Mouse (Mus musculus) intestine, postnatal 0 days (tissue): Measurements from ENCODE around the gene Prom2. TPM values are rescaled to one million over a fixed set of nuclear protein-coding genes. Genes with fewer than 3 reads are reported as not detected.

Experiments
- ATAC-seq: fragments of 200-750 bp; cut with Nextera tagmentation; 2 replicates; pipeline ENCODE4 v1.8.0; 2017; ENCODE audit warnings: mild to moderate bottlenecking, moderate TSS enrichment, moderate library complexity
- H3K27ac ChIP-seq: fragments of 300-500 bp; sonication (generic); 2 replicates; pipeline ENCODE4 v1.5.1; 2014; ENCODE audit warnings: mild to moderate bottlenecking, low read depth, low read length, moderate library complexity
- H3K27me3 ChIP-seq: fragments of 300-500 bp; sonication (generic); replicated peaks from 2 replicates; pipeline ENCODE4 v1.6.1; 2014; ENCODE audit warnings: low read length, mixed read lengths; ENCODE audit not compliant: control insufficient read depth, insufficient read depth
- H3K36me3 ChIP-seq: fragments of 300-500 bp; sonication (generic); 2 replicates; pipeline ENCODE4 v1.6.1; 2014; ENCODE audit warnings: mild to moderate bottlenecking, moderate library complexity; ENCODE audit not compliant: control insufficient read depth, insufficient read depth
- H3K4me1 ChIP-seq: fragments of 300-500 bp; sonication (generic); replicated peaks from 2 replicates; pipeline ENCODE4 v1.6.1; 2014; ENCODE audit warnings: antibody characterized with exemption, low read length, mixed read lengths; ENCODE audit not compliant: control insufficient read depth, insufficient read depth
- H3K4me2 ChIP-seq: fragments of 300-500 bp; sonication (generic); replicated peaks from 2 replicates; pipeline ENCODE4 v1.6.1; 2014; ENCODE audit warnings: low read depth, mild to moderate bottlenecking, moderate library complexity
- H3K4me3 ChIP-seq: fragments of 300-500 bp; sonication (generic); 2 replicates; pipeline ENCODE4 v1.5.1; 2014; ENCODE audit warnings: low read depth, low read length
- H3K9ac ChIP-seq: fragments of 300-500 bp; sonication (generic); 2 replicates; pipeline ENCODE4 v1.6.1; 2014; ENCODE audit warnings: mild to moderate bottlenecking, low read depth, low read length
- H3K9me3 ChIP-seq: fragments of 300-500 bp; sonication (generic); 2 replicates; pipeline ENCODE4 v1.6.1; 2016; ENCODE audit warnings: mixed run types; ENCODE audit not compliant: control insufficient read depth
- CTCF ChIP-seq: sonication (generic); IDR thresholded peaks from 2 replicates; pipeline ENCODE4 v1.5.1; 2016; ENCODE audit warnings: low read depth, mild to moderate bottlenecking, control low read depth, antibody characterized with exemption, moderate library complexity
- WGBS: fragments of 180-500 bp; shearing (Covaris S2); extraction: QIAGEN DNeasy Blood & Tissue Kit; methylation state at CpG from one replicate; pipeline ENCODE4 v1.1.7; 2014; 5-methylcytosine and 5-hydroxymethylcytosine counted together
- polyA plus RNA-seq: library from polyadenylated mRNA; unstranded; fragments of >200 nt; fragmentation: Nextera tagmentation; extraction: Ambion mirVana; gene quantifications from 2 replicates; pipeline ENCODE4 v1.2.1, GENCODE M21; 2015

Gene Prom2
- polyA plus RNA-seq, 1 experiment from 2014 or later: 0.04 TPM

DNA sequence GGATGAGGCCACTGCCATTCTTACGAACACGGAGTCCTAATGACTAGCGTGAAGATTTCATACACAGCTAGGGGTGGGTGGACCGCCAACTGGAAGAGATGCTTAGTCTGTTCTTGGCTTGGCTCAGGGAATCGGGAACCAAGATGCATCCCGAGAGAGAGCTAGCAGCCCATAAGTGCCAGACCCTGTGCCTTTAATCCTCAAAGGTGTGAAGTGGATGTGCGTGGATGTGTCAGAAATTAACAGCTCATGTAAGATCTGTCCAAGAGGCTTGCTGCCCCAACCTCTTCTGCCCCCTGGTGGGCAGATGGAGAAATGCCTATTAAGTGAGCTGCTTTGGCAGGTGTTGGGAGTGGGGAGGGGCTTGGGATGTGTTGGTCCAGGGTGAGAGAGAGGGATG lies 40.2 kb downstream of the Prom2 start:
- H3K36me3 ChIP-seq: no peaks in the 10 kb centered on the region
- H3K27ac ChIP-seq: no peak overlapping the region
- H3K9ac ChIP-seq: no peak overlapping the region
- H3K27me3 ChIP-seq: no peaks in the 10 kb centered on the region; the same call in 1 of the 2 replicates
- H3K4me2 ChIP-seq: no peak overlapping the region
- TF ChIP-seq CTCF: peak; percentile 93
- no peaks in the 10 kb centered on the region for H3K9me3 ChIP-seq
- 42% methylated on average over 7 of the region's 7 CpGs for WGBS
- no peaks in the 10 kb centered on the region for H3K4me1 ChIP-seq
- no peak for ATAC-seq
- H3K4me3 ChIP-seq: no peak overlapping the region

DNA sequence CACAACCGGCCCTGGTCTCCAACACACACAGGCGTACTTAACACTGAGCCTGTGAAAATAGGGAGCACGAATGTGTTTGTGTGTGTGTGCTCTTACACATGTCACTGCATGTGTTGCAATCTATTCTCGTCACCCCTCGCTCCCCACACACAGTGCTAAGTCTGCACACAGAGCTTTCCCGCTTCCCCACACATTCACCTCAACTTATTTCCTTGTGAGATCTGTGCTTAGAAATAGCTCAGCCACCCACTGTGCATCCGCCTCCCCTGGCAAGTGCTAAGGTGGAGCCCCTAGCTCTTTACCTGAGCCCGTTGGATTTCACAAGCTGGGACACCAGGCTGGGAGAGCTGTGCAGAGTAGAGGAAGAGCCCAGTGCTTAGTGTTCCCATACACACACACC lies 42.5 kb downstream of the Prom2 start:
- Histone ChIP-seq H3K36me3 (no peaks in the 10 kb centered on the region), H3K9ac (no peak overlapping the region), H3K4me3 (no peak overlapping the region), H3K27ac (no peak overlapping the region), H3K27me3 (no peaks in the 10 kb centered on the region), H3K4me2 (no peak overlapping the region), H3K4me1 (no peaks in the 10 kb centered on the region), H3K9me3 (no peaks in the 10 kb centered on the region)
- 75% methylated on average over 8 of the region's 8 CpGs for WGBS
- no peak for TF ChIP-seq CTCF
- ATAC-seq: no peak

DNA sequence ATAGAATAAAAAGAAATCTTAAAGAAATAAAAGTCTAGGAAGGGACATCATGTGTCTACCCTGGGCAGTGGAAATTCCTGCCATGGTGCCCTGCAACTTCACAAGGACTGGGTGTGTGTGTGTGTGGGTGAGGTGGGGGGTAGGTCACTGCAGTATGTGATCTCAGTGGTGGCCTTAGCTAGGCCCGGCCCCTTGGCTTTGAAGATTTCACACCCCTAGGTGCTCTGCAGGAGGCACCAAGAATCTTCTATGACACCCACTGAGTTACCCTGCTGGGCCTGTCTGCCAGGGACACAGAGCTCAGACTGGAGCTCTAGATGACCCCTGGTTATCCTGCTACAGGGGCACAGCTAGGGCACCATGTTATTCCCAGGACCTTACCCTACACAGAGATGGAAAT lies 44.9 kb downstream of the Prom2 start:
- no peaks in the 10 kb centered on the region for H3K9me3 ChIP-seq
- 47% methylated on average over 1 of the region's 1 CpGs for WGBS
- no peaks in the 10 kb centered on the region for H3K27me3 ChIP-seq
- H3K4me2 ChIP-seq: no peak overlapping the region
- no peak overlapping the region for H3K27ac ChIP-seq
- no peaks in the 10 kb centered on the region for H3K4me1 ChIP-seq
- no peak overlapping the region for H3K9ac ChIP-seq
- ATAC-seq: no peak
- no peak for TF ChIP-seq CTCF
- no peaks in the 10 kb centered on the region for H3K36me3 ChIP-seq
- no peak overlapping the region for H3K4me3 ChIP-seq

DNA sequence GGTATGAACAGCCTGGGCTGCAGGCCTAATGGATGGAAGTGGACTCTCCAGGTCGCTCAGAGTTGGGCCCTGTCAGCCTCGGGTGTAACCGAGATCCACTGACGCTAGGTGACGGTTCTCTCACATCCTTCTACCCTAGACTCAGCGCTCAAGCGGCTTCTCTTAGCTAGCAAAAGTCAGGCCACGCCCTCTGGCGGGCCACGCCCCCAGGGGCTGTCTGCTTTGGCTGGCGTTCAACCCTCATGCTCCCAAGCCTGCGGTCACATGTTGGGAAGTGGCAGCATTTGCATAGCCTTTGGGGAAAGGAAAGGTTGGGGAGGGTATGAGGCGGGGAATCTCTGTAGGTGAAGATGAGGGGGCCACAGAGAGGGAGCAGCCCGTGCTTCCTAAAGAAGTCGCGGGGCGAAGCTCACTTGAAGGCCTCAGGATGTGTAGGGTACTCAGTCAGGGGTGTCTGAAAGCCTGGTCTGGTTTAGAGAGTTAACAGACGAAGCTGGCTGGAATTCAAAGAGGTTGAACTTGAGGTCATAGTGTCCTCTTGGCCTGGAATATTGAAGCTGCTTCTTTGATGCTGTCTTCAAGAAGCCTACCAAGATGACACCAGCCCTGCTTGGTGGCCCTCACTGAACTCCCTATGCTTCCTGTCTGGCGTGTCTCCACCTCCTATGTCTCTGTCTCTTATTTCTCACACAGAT lies 56.6 kb downstream of the Prom2 start:
- no peak overlapping the region for H3K9ac ChIP-seq
- no peak for TF ChIP-seq CTCF

DNA sequence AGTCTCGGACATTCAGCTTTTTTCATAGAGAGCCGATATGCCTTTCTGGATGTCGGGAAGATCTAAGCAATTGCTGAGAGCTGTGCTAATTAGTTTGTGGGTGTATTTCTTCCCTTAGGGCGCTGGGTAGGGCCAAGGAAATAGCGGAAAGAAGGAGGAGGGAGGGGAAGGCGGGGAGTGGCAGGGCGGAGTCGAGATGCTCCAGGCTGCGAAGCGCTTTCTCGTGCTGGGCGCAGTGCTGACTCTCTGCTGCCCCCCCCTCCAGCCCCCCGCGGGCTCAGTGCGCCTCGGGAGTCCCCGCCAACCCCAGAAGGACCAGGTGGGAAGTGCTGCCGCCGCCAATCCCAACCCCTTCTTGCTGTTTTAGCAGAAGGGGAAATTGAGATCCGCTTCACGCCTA lies 58.3 kb downstream of the Prom2 start:
- Histone ChIP-seq H3K27ac (no peak overlapping the region), H3K4me3 (peak overlapping the region; percentile 49), H3K36me3 (no peaks in the 10 kb centered on the region), H3K4me2 (peak overlapping the region; percentile 77), H3K9ac (no peak overlapping the region), H3K4me1 (no peaks in the 10 kb centered on the region), H3K27me3 (peaks cover 56% of the 10 kb centered on the region), H3K9me3 (no peaks in the 10 kb centered on the region)
- 1% methylated on average over 19 of the region's 21 CpGs for WGBS
- no peak for ATAC-seq
- no peak for TF ChIP-seq CTCF

More for the DNA sequence above, 56.6 kb downstream of the Prom2 start:
- no peaks in the 10 kb centered on the region for H3K9me3 ChIP-seq
- no peaks in the 10 kb centered on the region for H3K4me1 ChIP-seq
- 12% methylated on average over 19 of the region's 19 CpGs for WGBS
- H3K27me3 ChIP-seq: peaks cover 50% of the 10 kb centered on the region
- ATAC-seq: no peak
- no peak overlapping the region for H3K27ac ChIP-seq
- H3K4me3 ChIP-seq: peak overlapping the region; percentile 20
- H3K4me2 ChIP-seq: peak overlapping the region; percentile 49
- H3K36me3 ChIP-seq: no peaks in the 10 kb centered on the region

DNA sequence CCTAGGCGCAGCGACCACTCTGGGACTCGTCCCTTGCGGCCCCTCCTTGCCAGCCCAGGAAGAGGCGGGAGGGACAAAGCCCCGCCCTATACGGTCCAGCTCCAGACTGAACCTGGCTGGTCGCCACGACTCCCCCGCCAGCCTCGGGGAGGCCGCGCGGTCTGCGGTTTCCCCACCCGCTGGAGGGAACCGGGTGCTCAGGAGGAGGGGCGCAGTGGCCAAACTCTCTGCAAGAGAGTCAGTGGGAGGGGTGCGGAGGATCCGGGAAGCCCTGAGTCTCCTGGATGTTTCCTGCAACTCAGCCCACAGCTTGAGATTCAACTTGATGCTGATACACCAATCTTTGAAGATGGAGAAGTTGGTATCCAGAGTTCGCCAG lies 58.7 kb downstream of the Prom2 start:
- Histone ChIP-seq H3K27me3 (peaks cover 56% of the 10 kb centered on the region), H3K4me3 (peak overlapping the region; percentile 49), H3K4me1 (no peaks in the 10 kb centered on the region), H3K36me3 (no peaks in the 10 kb centered on the region), H3K27ac (no peak overlapping the region), H3K4me2 (peak overlapping the region; percentile 77), H3K9me3 (no peaks in the 10 kb centered on the region), H3K9ac (no peak overlapping the region)
- ATAC-seq: peak; percentile 44; the same call in 1 of the 2 replicates
- TF ChIP-seq CTCF: no peak
- WGBS: 0% methylated on average over 20 of the region's 21 CpGs
